Mouse (Mus musculus) megakaryocyte progenitor cell, adult 5-6 weeks (primary cell): Measurements from ENCODE around the gene Cdk6. TPM values are rescaled to one million over a fixed set of nuclear protein-coding genes. Genes with fewer than 3 reads are reported as not detected.
A peak's percentile ranks its signal among the peaks of the same experiment; 100 is the strongest.

Source experiments
- ATAC-seq: replicated peaks from 2 replicates; pipeline ENCODE4 v1.8.0; 2016; ENCODE audit warnings: mild to moderate bottlenecking, moderate TSS enrichment, inconsistent platforms; ENCODE audit not compliant: poor library complexity
- total RNA-seq, 2 experiments: library from RNA; stranded (forward) in 1 of 2; stranded (reverse) in 1 of 2; fragments of 157-497, 149-512 nt in 1 of 2; fragments of 200-1000 nt in 1 of 2; gene quantifications; 2 replicates each; pipeline versions ENCODE4 v1.2.3 to v1.2.4; 2015 to 2017

Gene Cdk6
- total RNA-seq, 2 experiments from 2014 or later: 138 to 285 TPM

- ATAC-seq: peak; percentile 97
These were observed 202.6 kb downstream of the Cdk6 start, which contains the start of gene Fam133b for GRCm38 (mm10) chr5:3543629-3544479. Fam133b (plus strand) TSS chr5:3543833.

GRCm38 (mm10) chr5:3544480-3544769 lies 203.1 kb downstream of the Cdk6 start:
- ATAC-seq: no peak

GRCm38 (mm10) chr5:3546226-3546625 lies 204.9 kb downstream of the Cdk6 start:
- no peak for ATAC-seq

GRCm38 (mm10) chr5:3551481-3551880 lies 210.2 kb downstream of the Cdk6 start:
- no peak for ATAC-seq

GRCm38 (mm10) chr5:3554198-3554597 lies 212.9 kb downstream of the Cdk6 start:
- ATAC-seq: no peak

- no peak for ATAC-seq
These were observed 230.0 kb downstream of the Cdk6 start, which contains the start of gene 1700109H08Rik for GRCm38 (mm10) chr5:3571266-3571665. 1700109H08Rik (plus strand) TSS chr5:3571566.

GRCm38 (mm10) chr5:3574825-3575224 lies 233.5 kb downstream of the Cdk6 start:
- peak; percentile 48; the same call in 1 of the 2 replicates for ATAC-seq

GRCm38 (mm10) chr5:3577939-3578338 lies 236.7 kb downstream of the Cdk6 start:
- no peak for ATAC-seq

GRCm38 (mm10) chr5:3579066-3579465 lies 237.8 kb downstream of the Cdk6 start:
- ATAC-seq: no peak

Other genes with a start within 250 kb of the Cdk6 start
- 82.1 and 105 TPM in 2 replicates for gene Fam133b, start 202.3 kb downstream of the Cdk6 start, total RNA-seq (2015)
- gene Fam133b, start 202.3 kb downstream of the Cdk6 start, total RNA-seq (2017): 98.5 and 129 TPM in 2 replicates
- gene 1700109H08Rik, start 230.1 kb downstream of the Cdk6 start, total RNA-seq (2015): 21.7 and 34.3 TPM in 2 replicates
- 13.2 and 14.0 TPM in 2 replicates for gene 1700109H08Rik, start 230.1 kb downstream of the Cdk6 start, total RNA-seq (2017)